7 mouse cellular contexts compared by ENCODE assay signal in the genomic region with DNA sequence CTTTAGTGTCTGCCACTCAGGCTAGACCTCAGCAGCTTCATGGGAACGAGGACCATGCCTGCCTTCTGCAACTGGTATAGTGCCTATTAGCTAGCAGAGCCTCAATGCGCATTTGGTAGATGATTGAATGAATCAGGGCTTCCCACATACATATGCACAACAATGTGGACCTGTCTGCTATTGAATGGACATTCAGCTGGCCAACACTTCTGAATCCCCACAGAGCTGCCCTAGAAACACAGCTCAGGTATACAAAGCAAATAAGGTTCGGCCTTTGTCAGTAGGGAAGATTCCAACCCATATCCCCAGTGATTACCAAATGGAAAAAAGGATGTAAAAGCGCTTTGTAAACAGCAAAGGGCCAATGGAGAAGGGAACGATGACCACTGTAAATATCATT. TPM values are rescaled to one million over a fixed set of nuclear protein-coding genes. Genes with fewer than 3 reads are reported as not detected.
DNase-seq lines count a peak whose midpoint lies in the region; ATAC-seq and TF ChIP-seq lines count a peak whose summit lies in the region.

No protein-coding gene starts in this region.

- H3K4me3 ChIP-seq in liver, adult 2 months (ENCODE audit: insufficient read depth, low read depth, low read length): peak overlapping the region; percentile 60; the same call in 1 of the 2 replicates
- peak overlapping the region; percentile 78 for H3K4me3 ChIP-seq in forebrain, postnatal 0 days (ENCODE audit: low read depth, low read length)
- H3K4me3 ChIP-seq in midbrain, embryonic 12.5 days: peak overlapping the region; percentile 74

- WGBS in liver, adult 2 months: 17% methylated on average over 5 of the region's 5 CpGs
- 7% methylated on average over 5 of the region's 5 CpGs for WGBS in forebrain, postnatal 0 days
- WGBS in midbrain, embryonic 12.5 days: 15% methylated on average over 5 of the region's 5 CpGs

- H3K4me2 ChIP-seq in forebrain, postnatal 0 days (ENCODE audit: low read depth): peak overlapping the region; percentile 59
- H3K4me2 ChIP-seq in midbrain, embryonic 12.5 days (replicated peaks): peak overlapping the region; percentile 62

- no peak overlapping the region for H3K27ac ChIP-seq in liver, adult 2 months (replicated peaks; ENCODE audit: insufficient read depth, low read depth, low read length)
- H3K27ac ChIP-seq in forebrain, postnatal 0 days (ENCODE audit: low read depth, low read length): peak overlapping the region; percentile 66; the same call in 1 of the 2 replicates
- H3K27ac ChIP-seq in midbrain, embryonic 12.5 days (replicated peaks): no peak overlapping the region

- no peaks in the 10 kb centered on the region; the same call in 1 of the 2 replicates for H3K36me3 ChIP-seq in liver, adult 2 months (ENCODE audit: control insufficient read depth, insufficient read depth, low read length)
- peaks cover 10% of the 10 kb centered on the region for H3K36me3 ChIP-seq in forebrain, postnatal 0 days (ENCODE audit: insufficient read depth)
- peaks cover 9% of the 10 kb centered on the region; the same call in 1 of the 2 replicates for H3K36me3 ChIP-seq in midbrain, embryonic 12.5 days

- H3K9ac ChIP-seq in liver, adult 2 months (ENCODE audit: low read depth, low read length): no peak overlapping the region
- H3K9ac ChIP-seq in forebrain, postnatal 0 days: peak overlapping the region; percentile 73
- H3K9ac ChIP-seq in midbrain, embryonic 12.5 days (replicated peaks): peak overlapping the region; percentile 69

- H3K27me3 ChIP-seq in liver, adult 2 months (ENCODE audit: control insufficient read depth, insufficient read depth, low read length): no peaks in the 10 kb centered on the region
- H3K27me3 ChIP-seq in forebrain, postnatal 0 days (ENCODE audit: insufficient read depth, low read length): no peaks in the 10 kb centered on the region
- H3K27me3 ChIP-seq in midbrain, embryonic 12.5 days: no peaks in the 10 kb centered on the region

- no peaks in the 10 kb centered on the region for H3K79me2 ChIP-seq in liver, adult 2 months (ENCODE audit: control insufficient read depth, insufficient read depth, low read length)

- no peak for ATAC-seq in forebrain, postnatal 0 days
- no peak for ATAC-seq in midbrain, embryonic 12.5 days (ENCODE audit: low FRiP score, low read depth)

- peak; percentile 23 for DNase-seq in liver, adult 2 months (ENCODE audit: extremely low read depth, low read depth, low spot score)
- DNase-seq in liver: no peak
- peak; percentile 31 for DNase-seq in cerebellum, adult 8-10 months
- peak; percentile 54 for DNase-seq in forebrain, postnatal 0 days
- no peak for DNase-seq in natural killer cell, adult 2 months (ENCODE audit: low spot score in 2 of 2)
- no peak for DNase-seq in ovary, postnatal 14 days (ENCODE audit: low spot score)

- no peak for TF ChIP-seq CTCF in liver, adult 2 months (IDR thresholded peaks at IDR 0.05; ENCODE audit: low read depth, low read length)
- no peak for TF ChIP-seq CTCF in forebrain, postnatal 0 days (IDR thresholded peaks at IDR 0.05; ENCODE audit: low read depth)

- no peak for TF ChIP-seq POLR2A in liver, adult 2 months (IDR thresholded peaks at IDR 0.05; ENCODE audit: extremely low read depth, insufficient read depth, low read length)

- H3K9me3 ChIP-seq in forebrain, postnatal 0 days (ENCODE audit: low read length): no peaks in the 10 kb centered on the region
- no peaks in the 10 kb centered on the region for H3K9me3 ChIP-seq in midbrain, embryonic 12.5 days

- H3K4me1 ChIP-seq in liver, adult 2 months (ENCODE audit: control insufficient read depth, insufficient read depth, low read length): peaks cover 3% of the 10 kb centered on the region; the same call in 1 of the 2 replicates
- H3K4me1 ChIP-seq in forebrain, postnatal 0 days (ENCODE audit: insufficient read depth): peaks cover 21% of the 10 kb centered on the region
- peaks cover 11% of the 10 kb centered on the region for H3K4me1 ChIP-seq in midbrain, embryonic 12.5 days

RNA-seq across cellular contexts. Expression of a gene that starts 0.7 kb away (rescaled TPM):
- 7.9 and 8.1 TPM in 2 replicates for total RNA-seq in liver, adult 2 months (2014; rRNA removed)
- polyA plus RNA-seq in liver, adult 2 months (2012; rRNA removed): 7.9 and 10.5 TPM in 2 replicates
- total RNA-seq in forebrain, postnatal 0 days (2014; rRNA removed): 30.9 and 32.3 TPM in 2 replicates
- 7.9 and 10.6 TPM in 2 replicates for polyA plus RNA-seq in forebrain, postnatal 0 days (2015; fragmentation: Nextera tagmentation; extraction: Ambion mirVana)
- polyA plus RNA-seq in midbrain, embryonic 12.5 days (2016; fragmentation: Nextera tagmentation; extraction: Ambion mirVana): 17.9 and 20.0 TPM in 2 replicates

Comparison
In these comparisons a context has a peak if more than half of its experiments do, and no peak if none do; other contexts are left out.
1. DNase-seq: peak in liver, adult 2 months (single experiment), cerebellum, adult 8-10 months (single experiment) and forebrain, postnatal 0 days (single experiment); none in liver (single experiment), natural killer cell, adult 2 months (0 of 2) and ovary, postnatal 14 days (single experiment).
2. Peak in every context shown above with its lines, with median percentiles within 50 percentile points of each other: H3K4me3 ChIP-seq.